Mouse (Mus musculus) small intestine, adult 2 months (tissue): Measurements from ENCODE around the gene Map1s.

Experiments used
- CTCF ChIP-seq: fragments of 200-500 bp; IDR thresholded peaks from 2 replicates; pipeline ENCODE4 v1.5.1; 2012; ENCODE audit warnings: low read depth, mild to moderate bottlenecking, control low read depth, inconsistent platforms, low read length, moderate library complexity, mixed read lengths; ENCODE audit not compliant: insufficient replicate concordance, insufficient read length; ENCODE audit errors: extremely low read depth
- POLR2A ChIP-seq: fragments of 200-500 bp; IDR thresholded peaks from 2 replicates; pipeline ENCODE4 v1.6.1; 2012; ENCODE audit warnings: low read depth, mild to moderate bottlenecking, control low read depth, inconsistent platforms, low read length, moderate library complexity

DNA sequence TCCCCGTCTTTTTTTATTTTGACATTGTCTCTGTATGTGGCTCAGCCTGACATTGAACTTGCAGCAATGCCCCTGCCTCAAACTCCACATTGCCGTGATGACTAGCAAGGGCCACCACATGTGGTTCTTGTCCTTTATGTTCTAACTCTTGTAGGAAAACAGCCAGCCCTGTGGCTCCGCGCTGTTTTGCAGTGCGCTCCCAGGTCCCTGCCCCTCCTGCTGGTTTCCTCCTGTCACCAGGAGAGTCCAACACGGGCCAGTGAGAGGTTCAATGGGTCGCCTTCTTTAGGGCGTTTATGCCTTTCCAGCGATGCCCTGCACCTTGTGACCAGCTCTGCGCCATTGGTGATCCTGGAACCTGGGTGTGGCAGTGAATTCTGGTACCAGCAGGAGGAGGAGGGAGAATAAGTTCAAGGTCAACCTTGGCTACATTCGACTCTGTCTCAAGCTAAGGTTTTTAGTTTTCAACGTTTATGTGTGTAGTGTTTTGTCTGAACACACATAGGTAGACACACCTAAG lies 39.7 kb upstream of the Map1s start:
- no peak for TF ChIP-seq POLR2A
- TF ChIP-seq CTCF = no peak
